Mouse (Mus musculus) natural killer cell, adult 2 months (primary cell): ENCODE measurements around the gene Lrba.

ENCODE experiments used
- DNase-seq, 2 experiments: peaks; one replicate each; pipeline ENCODE4 v3.0.0; 2022; ENCODE audit warnings: low spot score in 2 of 2

Lrba gene

DNA sequence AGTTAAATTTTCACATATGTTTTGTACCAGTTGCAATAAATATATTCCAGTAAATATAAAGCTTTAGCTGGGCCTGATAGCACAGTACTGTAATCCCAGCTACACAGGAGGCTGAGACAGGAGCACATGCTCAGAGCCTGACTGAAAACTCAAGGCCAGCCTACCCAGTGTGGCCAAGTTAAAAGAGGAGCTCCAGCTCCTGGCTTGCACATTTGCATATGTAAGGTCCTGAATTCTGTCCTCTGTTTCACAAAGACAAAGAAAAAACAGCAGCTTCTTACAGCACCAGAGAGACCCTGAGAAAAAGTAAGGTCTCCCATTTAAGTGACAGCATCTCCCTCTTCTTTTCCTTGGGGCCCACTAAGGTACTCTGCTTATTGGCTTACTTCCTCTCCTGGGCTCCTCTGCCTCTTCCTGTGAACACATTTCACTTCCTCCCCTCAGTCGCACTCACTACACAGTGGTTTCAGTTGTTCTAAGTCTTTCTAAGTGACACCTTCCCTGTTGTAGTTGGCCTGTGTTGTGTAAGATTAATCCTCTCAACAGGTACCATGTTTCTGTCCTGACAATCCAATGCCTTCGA lies 453.2 kb downstream of the Lrba start:
- DNase-seq: peak; percentile 3 to 4

DNA sequence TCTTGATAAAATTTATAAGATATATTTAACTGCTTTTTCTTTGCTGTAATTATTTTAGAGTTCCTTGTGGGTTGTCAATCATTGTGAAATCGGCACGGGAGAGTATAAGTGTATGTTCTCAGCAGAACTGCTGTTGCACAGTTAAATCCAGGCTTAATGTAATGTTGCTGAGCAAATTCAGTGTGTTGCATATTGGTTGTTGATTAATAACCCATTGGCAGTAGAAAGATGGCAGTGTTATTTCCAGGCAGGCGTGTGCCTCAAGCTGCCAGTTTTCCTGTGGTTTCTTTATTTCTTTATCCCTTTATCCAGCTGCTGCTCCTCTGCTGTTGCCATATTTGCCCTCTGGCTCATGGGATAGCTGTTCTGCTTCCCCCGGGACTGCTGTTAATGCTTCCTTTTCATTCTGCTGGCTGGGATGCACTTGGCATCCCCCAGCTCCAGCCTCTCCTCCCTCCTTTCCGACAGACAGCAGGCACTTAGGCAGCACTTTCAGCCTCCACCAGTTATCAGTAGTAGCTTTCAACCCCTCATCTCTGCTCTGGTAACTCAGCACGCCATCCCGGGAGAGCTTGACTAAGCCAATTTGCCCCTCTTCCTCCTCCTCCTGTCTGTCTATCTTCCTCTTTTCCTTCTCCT lies 463.2 kb downstream of the Lrba start:
- DNase-seq: no peak

DNA sequence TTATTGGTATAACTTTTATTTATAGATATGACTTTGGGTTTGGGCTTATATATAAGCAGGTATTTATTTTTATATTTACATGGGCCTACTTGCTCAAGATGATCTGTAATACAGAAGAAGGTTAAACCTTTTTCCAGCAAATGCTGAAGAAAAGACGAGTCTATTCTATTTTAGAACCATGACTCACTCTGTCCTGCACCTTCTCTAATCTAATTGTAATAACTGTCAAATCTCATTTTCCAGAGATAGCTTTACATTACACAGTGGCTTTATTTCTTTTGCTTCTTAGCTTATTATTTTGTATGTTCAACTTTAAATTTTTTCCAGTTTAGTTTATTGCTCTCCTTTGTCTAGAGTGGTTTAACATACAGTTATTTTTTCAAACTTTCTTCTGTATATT lies 464.0 kb downstream of the Lrba start:
- no peak for DNase-seq

DNA sequence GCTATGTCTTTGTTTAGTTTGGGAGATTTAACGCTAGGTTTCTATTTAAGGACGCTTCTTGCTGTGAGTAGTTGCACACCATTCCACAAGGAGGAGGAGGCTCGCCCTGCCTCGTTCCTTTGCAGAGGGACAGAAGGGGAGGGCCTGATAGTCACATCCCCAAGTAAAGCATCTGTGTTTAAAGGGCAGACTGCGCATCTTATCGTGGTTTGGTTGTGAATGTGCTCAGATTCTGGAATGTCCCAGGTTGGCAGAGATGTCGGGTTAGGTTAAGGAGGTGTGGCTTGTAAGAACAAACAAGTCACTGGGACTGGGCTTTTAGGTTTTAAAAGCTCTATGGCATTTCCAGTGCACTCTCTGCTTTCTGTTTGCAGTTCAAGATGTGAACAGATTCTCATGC lies 464.8 kb downstream of the Lrba start:
- no peak for DNase-seq

DNA sequence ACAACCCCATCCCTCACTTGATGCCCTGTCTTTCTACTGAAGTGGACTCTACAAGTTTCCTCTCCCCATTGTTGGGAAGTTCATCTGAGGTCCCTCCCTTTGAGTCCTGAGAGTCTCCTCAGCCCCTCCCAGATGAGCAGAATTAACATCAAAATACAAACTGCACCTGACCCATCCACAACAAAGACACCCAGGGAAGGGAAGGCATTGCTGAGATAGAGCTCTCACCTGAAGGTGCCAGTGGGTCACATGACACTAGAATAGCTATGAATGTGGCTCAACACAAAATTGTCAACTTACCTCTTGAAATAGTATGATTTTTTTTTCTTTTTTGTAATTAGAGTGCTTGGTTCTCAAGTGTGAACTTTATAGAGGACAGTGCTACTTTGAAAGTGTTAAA lies 468.3 kb downstream of the Lrba start:
- no peak for DNase-seq

DNA sequence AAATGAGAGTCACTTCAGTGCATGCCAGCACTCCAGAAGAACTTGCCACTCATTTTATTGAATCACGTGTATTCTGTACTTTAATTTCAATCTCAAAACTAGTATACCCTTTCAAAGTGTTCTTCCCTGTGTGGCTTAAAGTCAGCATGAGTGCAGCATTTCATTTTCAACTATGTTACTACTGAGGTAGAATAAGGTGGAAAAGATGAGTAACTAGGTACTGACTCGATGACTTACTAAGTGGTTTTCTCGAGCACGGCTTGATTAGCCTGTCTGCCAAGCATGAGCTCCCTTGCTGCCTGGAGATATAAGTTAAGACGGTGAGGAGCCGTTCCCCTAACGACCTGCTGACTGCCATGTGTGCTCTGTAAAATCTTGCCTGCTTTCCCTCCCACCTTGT lies 469.1 kb downstream of the Lrba start:
- DNase-seq: no peak

DNA sequence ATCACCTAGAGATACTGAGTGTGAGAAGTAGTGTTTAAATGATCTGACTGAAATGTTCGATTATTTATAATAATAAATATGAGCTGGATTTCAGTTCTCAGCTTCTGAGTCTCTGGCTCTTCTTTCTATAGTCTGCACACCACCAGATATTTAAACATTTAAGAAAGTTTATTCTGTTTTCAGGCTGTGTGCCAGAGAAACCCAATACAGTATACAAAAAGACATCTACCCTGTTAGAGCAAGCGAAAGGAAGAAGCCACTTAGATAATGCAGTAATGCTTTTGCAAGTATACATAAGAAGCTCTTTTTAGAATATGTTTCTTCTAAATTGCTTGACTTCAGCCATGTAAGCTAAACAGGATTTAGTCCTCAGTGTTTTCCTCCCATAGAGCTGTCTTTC lies 474.5 kb downstream of the Lrba start:
- no peak for DNase-seq

DNA sequence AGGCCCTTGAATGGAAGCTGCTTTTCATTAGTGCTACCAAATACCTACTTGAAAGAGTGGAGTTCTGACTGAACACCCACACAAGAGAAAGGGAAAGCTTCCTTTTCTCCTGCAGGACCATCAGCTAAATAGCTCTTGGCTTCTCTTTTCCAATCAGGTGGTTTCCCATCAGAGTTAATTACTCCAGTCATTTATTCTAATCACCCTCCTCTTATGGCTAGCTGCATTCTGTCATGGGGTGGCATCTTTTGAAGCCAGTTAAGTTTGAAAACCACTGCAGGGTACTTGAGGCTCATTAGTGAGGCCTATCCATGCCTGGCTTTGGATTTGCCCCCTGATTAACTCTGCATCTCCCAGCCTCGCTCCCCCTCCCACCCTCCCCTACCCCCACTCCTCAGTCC lies 476.7 kb downstream of the Lrba start:
- no peak for DNase-seq

DNA sequence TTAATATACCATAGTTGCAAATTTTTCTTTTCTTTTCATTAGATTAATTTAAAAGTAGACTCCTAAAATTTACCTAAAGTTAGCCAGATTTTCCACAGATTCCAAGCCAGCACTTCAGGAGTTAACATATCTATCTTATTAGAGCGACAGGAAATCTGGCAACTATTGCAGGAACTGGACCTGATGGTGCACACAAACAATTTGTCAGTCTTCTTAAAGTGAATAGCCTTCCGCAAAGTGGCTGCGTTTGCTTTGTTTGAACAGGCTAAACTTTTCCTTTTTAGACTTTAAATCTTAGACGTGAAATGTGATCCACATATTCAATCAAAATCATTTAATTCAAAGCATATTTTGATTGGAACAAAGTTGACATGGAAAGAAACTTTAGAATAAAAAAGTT lies 485.0 kb downstream of the Lrba start:
- DNase-seq: no peak

DNA sequence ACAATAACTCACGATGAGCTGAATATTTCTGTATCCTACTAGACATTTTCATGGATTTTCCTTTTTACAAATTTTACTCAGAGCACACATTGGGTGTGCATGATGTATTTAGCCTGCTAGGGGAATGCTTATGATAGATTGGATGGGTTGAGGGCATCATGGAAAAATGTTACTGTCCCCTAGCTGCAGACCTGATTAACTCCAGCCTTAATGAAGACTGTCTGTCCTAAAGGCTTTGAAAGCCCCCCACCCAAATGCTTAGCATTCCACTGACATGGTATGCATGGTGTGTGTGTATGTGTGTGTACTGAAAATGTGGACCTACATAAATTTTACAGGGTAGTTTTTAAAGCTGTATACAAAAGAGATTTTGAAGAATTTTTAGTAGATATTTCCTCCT lies 487.1 kb downstream of the Lrba start:
- no peak for DNase-seq

DNA sequence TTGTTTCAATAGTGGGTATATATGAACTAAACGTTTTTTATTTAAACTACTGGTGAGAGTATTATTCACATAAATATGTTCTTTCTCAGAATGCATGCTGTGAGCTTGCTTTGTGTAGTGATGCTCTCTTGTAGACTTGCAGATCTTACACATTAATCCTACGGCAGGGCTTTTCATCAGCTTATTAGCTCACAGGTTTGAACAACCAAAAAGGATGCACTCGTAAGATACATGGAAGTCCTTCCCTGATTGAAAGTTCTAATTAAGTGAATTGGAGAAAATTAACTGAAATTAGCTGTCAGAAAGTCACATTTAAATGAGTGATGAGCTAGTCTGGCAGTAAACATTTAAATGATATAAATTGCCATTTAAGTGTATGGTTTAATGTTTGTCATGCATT lies 488.3 kb downstream of the Lrba start:
- DNase-seq: no peak

DNA sequence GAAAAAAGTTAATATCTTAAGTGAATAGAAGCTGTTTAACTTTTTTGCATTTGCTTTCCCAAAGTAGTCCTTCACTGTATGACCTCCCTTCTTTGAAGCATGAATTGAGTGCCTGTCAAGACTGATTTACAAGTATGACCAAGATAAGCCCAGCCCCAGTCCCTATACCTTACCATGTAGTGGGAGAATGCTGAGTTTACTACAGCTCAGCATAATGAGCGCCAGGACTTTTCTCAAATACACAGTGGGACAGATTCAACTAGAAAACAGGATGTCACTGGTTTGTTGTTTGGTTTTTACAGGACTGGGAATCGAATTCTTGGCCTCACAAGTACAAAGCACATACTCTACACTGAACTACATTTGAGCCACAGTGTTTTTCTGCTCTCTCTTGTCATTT lies 490.0 kb downstream of the Lrba start:
- no peak for DNase-seq

DNA sequence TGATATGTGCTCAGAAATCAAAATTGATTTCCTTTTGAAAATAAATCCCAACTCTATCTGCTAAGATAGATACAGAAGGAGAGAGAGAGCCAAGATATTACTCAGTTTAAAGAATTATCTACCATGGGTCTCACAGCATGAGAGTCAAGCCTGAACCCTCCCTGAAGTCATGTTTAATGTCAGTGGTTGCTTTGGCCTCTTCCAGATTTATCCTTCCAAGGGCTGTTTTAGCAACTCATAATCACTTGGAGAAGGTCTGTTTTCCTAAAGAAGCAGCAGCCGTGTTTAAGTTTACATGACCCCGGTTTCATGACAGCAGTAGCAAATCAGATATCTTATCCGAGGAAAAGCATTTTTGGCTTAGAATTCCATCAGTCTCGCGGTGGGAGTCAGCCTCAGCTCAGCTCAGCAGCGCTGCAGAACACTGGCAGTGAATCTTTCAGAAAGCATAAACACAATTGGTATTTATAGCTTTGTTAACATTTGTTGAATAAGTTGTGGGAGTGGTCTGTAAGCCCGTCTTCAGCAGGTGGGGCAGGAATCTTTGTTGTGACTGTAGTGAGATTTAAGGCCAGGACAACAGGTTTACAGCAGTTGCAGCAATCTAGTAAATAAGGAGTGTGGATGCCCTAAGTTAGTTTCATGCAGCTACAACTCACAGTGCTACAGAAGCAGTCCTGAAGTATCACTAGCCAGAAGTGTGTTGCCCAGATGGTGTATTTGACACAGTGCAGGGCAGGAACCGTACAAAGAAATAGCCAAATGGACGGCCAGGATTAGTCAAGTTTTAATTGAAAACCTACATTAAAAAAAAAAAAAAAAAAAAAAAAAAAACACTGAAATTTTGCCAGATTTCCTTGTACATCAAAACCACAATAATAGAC lies 499.2 kb downstream of the Lrba start:
- DNase-seq: no peak

DNA sequence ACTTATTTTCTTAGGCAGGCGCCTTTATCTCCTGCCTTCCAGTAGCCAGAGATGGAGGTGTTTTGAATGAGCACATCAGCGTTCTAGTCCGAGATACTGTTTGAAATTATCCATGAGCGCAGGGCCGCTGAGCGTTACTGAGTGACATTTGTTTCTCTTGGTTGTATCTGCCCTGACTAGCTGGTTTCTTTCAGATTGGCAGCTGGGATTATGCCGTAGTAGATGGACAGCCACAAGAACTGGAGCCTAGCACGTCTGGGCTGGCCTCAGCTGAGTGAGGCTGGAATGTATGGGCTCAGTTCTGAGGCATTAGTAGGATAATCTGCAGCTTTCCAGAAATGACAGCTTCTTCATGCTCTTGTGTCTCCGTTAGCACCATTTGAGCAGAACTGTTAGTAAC lies 500.6 kb downstream of the Lrba start:
- DNase-seq: no peak

DNA sequence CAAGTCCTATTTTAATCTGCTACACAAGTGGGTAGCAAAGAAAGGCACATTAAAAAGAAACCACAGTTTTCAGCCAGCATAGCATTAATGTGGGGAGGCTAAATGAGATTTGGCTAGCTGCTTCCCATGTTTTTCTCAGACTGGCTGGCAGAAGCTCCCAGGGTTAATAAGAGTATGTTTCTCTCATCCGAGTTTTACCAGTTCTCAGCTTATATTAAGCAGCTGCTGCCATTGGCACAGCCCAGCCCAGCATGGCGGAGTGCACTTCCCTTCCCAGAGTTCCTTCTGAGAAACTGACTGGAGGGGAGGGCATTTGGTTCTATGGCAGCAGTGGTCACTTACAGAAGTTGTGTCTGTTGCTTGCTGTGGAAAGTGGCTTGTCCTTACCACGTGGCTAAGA lies 514.4 kb downstream of the Lrba start:
- DNase-seq: no peak

DNA sequence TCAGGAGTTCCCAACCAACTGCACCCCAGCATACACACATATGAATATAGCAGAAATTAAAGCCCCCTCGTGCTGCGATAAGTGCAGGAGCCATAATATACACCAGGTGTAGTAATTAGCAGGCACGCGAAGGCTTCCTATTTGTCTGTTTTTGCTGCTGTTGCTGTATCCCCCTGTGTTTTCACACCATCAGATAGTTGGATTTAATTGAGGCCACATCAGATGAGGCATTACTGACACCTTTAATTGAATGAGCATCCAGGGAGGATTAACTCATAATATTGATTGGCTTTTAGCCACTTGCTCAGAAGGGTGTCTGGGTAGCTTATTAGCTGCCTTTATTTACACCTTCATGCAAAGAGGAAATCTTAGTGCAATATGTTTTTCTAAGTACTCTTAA lies 515.3 kb downstream of the Lrba start:
- no peak for DNase-seq

DNA sequence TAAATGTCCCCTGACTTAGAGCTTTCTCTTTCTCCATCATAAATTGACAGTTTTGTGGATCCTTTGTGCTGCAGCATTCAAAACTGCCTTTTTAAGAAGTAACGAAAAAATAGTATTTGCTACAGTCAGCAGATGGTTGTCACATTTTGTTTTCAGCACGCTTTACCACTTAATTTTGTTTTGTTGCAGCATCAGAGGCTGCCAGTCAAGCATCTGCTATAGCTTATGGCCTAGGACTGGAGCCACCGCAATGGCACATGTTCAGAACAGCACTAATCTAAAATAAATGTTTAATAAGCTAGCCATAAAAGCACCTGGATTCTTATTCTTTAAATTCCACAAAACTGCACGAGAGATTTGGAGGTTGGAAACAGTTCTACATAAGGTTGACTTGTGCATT lies 520.9 kb downstream of the Lrba start:
- no peak for DNase-seq

DNA sequence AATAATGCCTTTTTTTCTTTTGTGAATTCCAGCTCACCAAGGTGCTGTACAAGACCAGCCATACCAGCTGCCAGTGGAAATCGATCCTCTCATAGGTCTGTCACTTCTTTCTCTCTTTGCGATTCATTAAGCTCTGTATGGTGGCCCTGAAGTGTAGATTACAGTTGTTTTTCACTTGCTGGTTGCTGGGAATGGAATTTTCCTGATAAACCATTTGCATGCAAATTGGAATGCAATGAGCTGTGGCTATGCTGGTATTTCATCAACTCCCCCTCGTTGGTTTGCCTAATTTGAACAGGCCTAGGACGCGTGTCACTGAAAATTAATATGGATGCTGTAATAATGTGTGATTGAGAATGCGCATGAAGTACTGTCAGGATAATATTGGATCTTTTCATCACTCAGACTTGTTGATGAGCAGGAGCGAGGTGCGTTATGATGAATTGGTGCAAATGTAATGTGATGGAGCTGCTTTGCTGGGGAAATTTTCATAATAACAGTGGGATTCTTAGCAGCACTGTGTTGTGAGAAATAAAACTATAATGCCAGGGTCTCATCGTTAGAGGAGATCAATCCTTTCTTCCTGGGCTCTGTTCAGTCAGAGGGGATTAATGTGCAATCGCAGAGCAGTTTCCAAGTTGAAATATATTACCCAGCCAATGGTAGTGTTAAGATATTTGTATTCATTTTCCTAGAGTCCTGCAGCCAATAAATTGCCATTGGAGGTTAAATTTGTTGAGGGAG lies 521.5 kb downstream of the Lrba start:
- DNase-seq: no peak

DNA sequence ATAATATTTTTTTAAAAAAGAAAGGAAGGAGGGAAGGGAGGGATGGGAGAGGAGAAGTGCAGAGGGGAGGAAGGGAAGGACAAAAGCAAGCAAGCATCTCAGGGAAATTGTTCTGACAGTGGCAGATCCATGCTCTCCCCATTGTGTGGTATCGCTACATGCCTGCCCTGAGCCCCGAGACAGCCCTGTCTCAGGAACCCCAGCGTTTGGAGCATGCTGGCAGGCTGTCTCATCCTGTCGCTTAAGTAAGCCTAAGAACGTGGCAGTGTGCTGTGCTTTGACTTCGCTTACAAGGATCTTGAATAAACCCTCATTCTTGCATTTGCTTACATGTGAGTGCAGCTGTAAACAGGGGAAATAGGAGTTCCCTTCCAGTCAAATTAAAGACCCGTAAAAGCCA lies 526.2 kb downstream of the Lrba start:
- DNase-seq: no peak

DNA sequence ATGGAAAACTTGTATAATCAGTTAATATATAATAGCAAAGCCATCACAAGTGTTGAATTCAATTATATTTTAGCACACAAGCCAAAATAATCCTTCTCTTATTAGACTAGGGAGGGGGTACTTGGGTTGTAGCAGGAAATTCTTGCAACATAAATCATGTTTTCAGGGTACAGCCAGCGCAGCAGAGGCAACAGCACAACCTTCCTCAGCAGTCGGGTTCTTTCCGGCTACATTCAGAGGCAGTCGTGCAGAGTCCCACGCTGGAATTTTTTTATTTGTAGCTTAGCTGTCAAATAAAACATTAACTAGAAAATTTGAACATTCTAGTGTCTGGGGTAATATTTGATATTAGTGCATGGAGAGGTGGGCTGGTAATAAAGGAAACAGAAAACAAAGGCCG lies 529.7 kb downstream of the Lrba start:
- no peak for DNase-seq

DNA sequence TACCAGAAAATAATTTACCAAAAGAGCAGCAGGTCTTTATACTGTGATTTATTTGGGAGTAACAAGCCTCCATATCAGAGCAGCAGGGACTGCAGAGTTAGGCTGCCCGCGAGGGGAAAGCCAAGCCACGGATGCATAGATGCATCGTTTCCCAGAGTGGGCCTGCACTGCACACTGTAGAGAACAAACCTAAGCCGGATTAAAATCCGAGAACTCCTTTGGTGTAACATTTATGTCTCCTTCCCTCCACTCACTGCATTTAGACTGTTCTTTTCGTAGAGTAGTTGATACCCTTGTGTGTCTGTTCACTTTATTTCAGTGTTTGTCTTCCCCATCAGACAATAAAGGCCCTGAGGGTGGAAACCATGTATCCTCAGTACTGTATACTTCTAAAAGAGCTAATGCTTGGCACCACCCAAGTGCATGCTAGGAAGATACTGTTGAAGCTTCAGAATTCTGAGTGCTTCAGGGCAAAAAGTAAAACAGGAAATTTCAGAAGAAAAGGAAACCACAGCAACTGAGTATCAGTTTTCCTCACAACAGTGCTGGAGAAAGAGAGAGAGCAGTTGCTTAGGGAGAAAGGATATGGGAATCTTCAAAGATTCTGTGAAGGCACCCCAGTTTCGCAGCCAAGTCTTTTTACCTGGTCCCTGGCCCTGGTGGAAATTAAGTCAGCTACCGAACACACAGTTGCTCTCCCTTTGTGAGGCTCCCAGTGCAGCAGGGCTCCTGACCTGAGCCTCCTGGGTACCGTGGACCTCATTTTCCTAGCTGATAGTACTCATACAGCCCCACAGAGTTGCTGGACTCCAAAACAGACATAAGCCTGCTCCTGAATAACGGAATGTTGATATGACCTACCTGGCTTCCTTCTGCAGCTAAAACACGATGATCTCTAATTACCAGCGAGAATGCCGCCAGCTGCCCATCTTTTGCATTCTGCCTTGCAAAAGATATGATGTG lies 530.4 kb downstream of the Lrba start:
- DNase-seq: no peak
